In genomic region chr16:20833301-20833700, GRCm38 (mm10) we compare ENCODE assay signal across 24 mouse cellular contexts.
A peak's percentile ranks its signal among the peaks of the same experiment; 100 is the strongest.
DNase-seq lines count a peak whose midpoint lies in the region; ATAC-seq and TF ChIP-seq lines count a peak whose summit lies in the region.
"Had no signal": no experiment of that assay in that cellular context is flagged by ENCODE, and none has a peak within 500 bp of the region (broad histone marks: within the 10 kb centered on the region; RNA-seq: fewer than 3 reads in every experiment).

No protein-coding gene starts in this region.

- no peaks in the 10 kb centered on the region for H3K36me3 ChIP-seq in intestine, postnatal 0 days (ENCODE audit: control insufficient read depth, insufficient read depth)
- no peaks in the 10 kb centered on the region for H3K36me3 ChIP-seq in intestine, embryonic 15.5 days
- peaks cover 20% of the 10 kb centered on the region for H3K36me3 ChIP-seq in megakaryocyte, embryonic 14.5 days (replicated peaks; ENCODE audit: low read length)
- no peaks in the 10 kb centered on the region for H3K36me3 ChIP-seq in kidney, postnatal 0 days (ENCODE audit: insufficient read depth, low read length)
- H3K36me3 ChIP-seq in limb, embryonic 10.5 days, result no peaks in the 10 kb centered on the region
- H3K36me3 ChIP-seq: embryonic facial prominence, embryonic 15.5 days; G1E; hindbrain, embryonic 10.5 days; limb, embryonic 12.5 days; liver, embryonic 13.5 days; midbrain, embryonic 15.5 days; neural tube, embryonic 13.5 days; stomach, embryonic 15.5 days had no signal

- WGBS in intestine, postnatal 0 days, result 70% methylated on average over 8 of the region's 8 CpGs
- WGBS in intestine, embryonic 15.5 days, result 80% methylated on average over 8 of the region's 8 CpGs
- 69% methylated on average over 8 of the region's 8 CpGs for whole genome bisulfite sequencing in kidney, postnatal 0 days
- 87% methylated on average over 8 of the region's 8 CpGs for WGBS in limb, embryonic 10.5 days

- H3K9me3 ChIP-seq in intestine, postnatal 0 days (ENCODE audit: control insufficient read depth), result no peaks in the 10 kb centered on the region; the same call in 1 of the 2 replicates
- no peaks in the 10 kb centered on the region for H3K9me3 ChIP-seq in intestine, embryonic 15.5 days
- peaks cover 12% of the 10 kb centered on the region for H3K9me3 ChIP-seq in megakaryocyte, embryonic 14.5 days
- H3K9me3 ChIP-seq in kidney, postnatal 0 days (replicated peaks; ENCODE audit: low read length), result no peaks in the 10 kb centered on the region
- no peaks in the 10 kb centered on the region for H3K9me3 ChIP-seq in limb, embryonic 10.5 days (replicated peaks)
- H3K9me3 ChIP-seq: embryonic facial prominence, embryonic 15.5 days; G1E; hindbrain, embryonic 10.5 days; limb, embryonic 12.5 days; liver, embryonic 13.5 days; midbrain, embryonic 15.5 days; neural tube, embryonic 13.5 days; stomach, embryonic 15.5 days had no signal

- H3K4me1 ChIP-seq in intestine, postnatal 0 days (replicated peaks; ENCODE audit: control insufficient read depth, insufficient read depth, low read length), result no peaks in the 10 kb centered on the region
- no peaks in the 10 kb centered on the region for H3K4me1 ChIP-seq in intestine, embryonic 15.5 days (replicated peaks)
- peaks cover 63% of the 10 kb centered on the region for H3K4me1 ChIP-seq in megakaryocyte, embryonic 14.5 days
- no peaks in the 10 kb centered on the region for H3K4me1 ChIP-seq in kidney, postnatal 0 days (replicated peaks; ENCODE audit: insufficient read depth, low read length)
- peaks cover 29% of the 10 kb centered on the region for H3K4me1 ChIP-seq in limb, embryonic 10.5 days
- H3K4me1 ChIP-seq: liver, embryonic 13.5 days; midbrain, embryonic 15.5 days had no signal

- ATAC-seq in intestine, postnatal 0 days, result no peak
- ATAC-seq in intestine, embryonic 15.5 days, result no peak
- ATAC-seq in megakaryocyte, adult 5-6 weeks (ENCODE audit: poor library complexity, severe bottlenecking), result no peak
- ATAC-seq in kidney, postnatal 0 days (replicated peaks; ENCODE audit: low FRiP score, low read depth), result no peak
- ATAC-seq: activated CD4-positive, CD25-positive, alpha-beta regulatory T cell, adult 4 months; forebrain, embryonic 14.5 days; hindbrain, embryonic 16.5 days; midbrain, embryonic 15.5 days; Patski had no signal

- H3K4me3 ChIP-seq in intestine, postnatal 0 days (ENCODE audit: low read depth, low read length), result no peak overlapping the region
- H3K4me3 ChIP-seq in intestine, embryonic 15.5 days (replicated peaks), result no peak overlapping the region
- H3K4me3 ChIP-seq in megakaryocyte, embryonic 14.5 days (replicated peaks), result peak overlapping the region; percentile 76
- no peak overlapping the region for H3K4me3 ChIP-seq in kidney, postnatal 0 days (replicated peaks; ENCODE audit: low read depth, low read length)
- no peak overlapping the region for H3K4me3 ChIP-seq in limb, embryonic 10.5 days
- H3K4me3 ChIP-seq: embryonic facial prominence, embryonic 15.5 days; hindbrain, embryonic 10.5 days; limb, embryonic 12.5 days; liver, embryonic 13.5 days; midbrain, embryonic 15.5 days; neural tube, embryonic 13.5 days; stomach, embryonic 15.5 days had no signal

- H3K9ac ChIP-seq in intestine, postnatal 0 days (ENCODE audit: low read depth, low read length), result no peak overlapping the region
- H3K9ac ChIP-seq in intestine, embryonic 15.5 days, result no peak overlapping the region
- H3K9ac ChIP-seq in kidney, postnatal 0 days (ENCODE audit: low read depth, low read length), result no peak overlapping the region
- H3K9ac ChIP-seq: embryonic facial prominence, embryonic 15.5 days; limb, embryonic 12.5 days; liver, embryonic 13.5 days; midbrain, embryonic 15.5 days; neural tube, embryonic 13.5 days; stomach, embryonic 15.5 days had no signal

- peak; percentile 43 for TF ChIP-seq CTCF in intestine, postnatal 0 days (IDR thresholded peaks at IDR 0.05; ENCODE audit: low read depth)
- TF ChIP-seq CTCF in kidney, postnatal 0 days (IDR thresholded peaks at IDR 0.05; ENCODE audit: low read depth), result peak; percentile 28; the same call in 1 of the 2 replicates

- no peak overlapping the region for H3K27ac ChIP-seq in intestine, postnatal 0 days (ENCODE audit: low read depth, low read length)
- no peak overlapping the region for H3K27ac ChIP-seq in intestine, embryonic 15.5 days
- H3K27ac ChIP-seq in kidney, postnatal 0 days, result no peak overlapping the region
- no peak overlapping the region for H3K27ac ChIP-seq in limb, embryonic 10.5 days
- H3K27ac ChIP-seq: embryonic facial prominence, embryonic 15.5 days; hindbrain, embryonic 10.5 days; limb, embryonic 12.5 days; liver, embryonic 13.5 days; midbrain, embryonic 15.5 days; neural tube, embryonic 13.5 days; stomach, embryonic 15.5 days had no signal

- no peaks in the 10 kb centered on the region for H3K27me3 ChIP-seq in intestine, postnatal 0 days (replicated peaks; ENCODE audit: control insufficient read depth, insufficient read depth, low read length)
- H3K27me3 ChIP-seq in intestine, embryonic 15.5 days (replicated peaks), result no peaks in the 10 kb centered on the region
- H3K27me3 ChIP-seq in megakaryocyte, embryonic 14.5 days (replicated peaks), result no peaks in the 10 kb centered on the region
- no peaks in the 10 kb centered on the region for H3K27me3 ChIP-seq in kidney, postnatal 0 days (ENCODE audit: insufficient read depth, low read length)
- H3K27me3 ChIP-seq in limb, embryonic 10.5 days (ENCODE audit: low read depth, poor library complexity, severe bottlenecking), result no peaks in the 10 kb centered on the region
- H3K27me3 ChIP-seq: embryonic facial prominence, embryonic 15.5 days; limb, embryonic 12.5 days; liver, embryonic 13.5 days; midbrain, embryonic 15.5 days; neural tube, embryonic 13.5 days; stomach, embryonic 15.5 days had no signal

- intact Hi-C loops in heart, postnatal 36 days (cut with DNase I), result no loop called here

- H3K4me2 ChIP-seq in intestine, postnatal 0 days (replicated peaks; ENCODE audit: low read depth), result no peak overlapping the region
- no peak overlapping the region for H3K4me2 ChIP-seq in intestine, embryonic 15.5 days (replicated peaks)
- no peak overlapping the region for H3K4me2 ChIP-seq in kidney, postnatal 0 days (ENCODE audit: low read length)
- H3K4me2 ChIP-seq: embryonic facial prominence, embryonic 15.5 days; heart, embryonic 11.5 days; limb, embryonic 12.5 days; liver, embryonic 13.5 days; midbrain, embryonic 15.5 days; neural tube, embryonic 13.5 days; stomach, embryonic 15.5 days had no signal

- no peak for DNase-seq in kidney, postnatal 0 days (ENCODE audit: low spot score)
- peak; percentile 23 for DNase-seq in limb, embryonic 10.5 days (ENCODE audit: low spot score)
- DNase-seq in natural killer cell, adult 2 months (ENCODE audit: low spot score in 2 of 2), result no peak
- no peak for DNase-seq in heart, postnatal 36 days
- DNase-seq: adrenal gland, postnatal 25 days; cerebellum, adult 9-10 months; liver, embryonic 13.5 days; lung, adult 2 months had no signal
